Mouse (Mus musculus): ENCODE data around the gene Kat7.

DNA sequence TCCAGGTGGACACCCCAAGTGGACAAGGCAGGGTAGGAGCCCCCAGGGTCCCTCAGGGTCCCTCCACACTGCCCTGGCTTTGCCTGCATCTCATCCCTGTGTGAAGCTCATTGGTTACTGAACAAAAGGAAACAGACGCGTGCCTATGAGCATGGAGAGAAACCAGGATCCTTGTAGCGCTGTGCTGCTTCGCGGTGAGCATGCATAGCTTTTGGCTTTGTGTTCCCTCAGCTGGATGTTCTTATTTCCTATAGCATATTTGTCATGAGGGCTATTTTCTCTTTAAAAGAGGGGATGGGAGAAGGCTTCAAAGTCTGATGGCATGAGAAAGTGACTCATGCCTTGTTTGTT, 45.6 kb upstream of the Kat7 start:
- TF ChIP-seq GATA1 (IDR thresholded peaks at IDR 0.05; ENCODE audit: borderline replicate concordance, low read length) (no peak), FLI1 (IDR thresholded peaks at IDR 0.05; ENCODE audit: low read length) (no peak)

Data from megakaryocyte, embryonic 14.5 days (primary cell).